Mouse (Mus musculus): ENCODE results near the gene Wdr90.
A peak's percentile ranks its signal among the peaks of the same experiment; 100 is the strongest.

DNA sequence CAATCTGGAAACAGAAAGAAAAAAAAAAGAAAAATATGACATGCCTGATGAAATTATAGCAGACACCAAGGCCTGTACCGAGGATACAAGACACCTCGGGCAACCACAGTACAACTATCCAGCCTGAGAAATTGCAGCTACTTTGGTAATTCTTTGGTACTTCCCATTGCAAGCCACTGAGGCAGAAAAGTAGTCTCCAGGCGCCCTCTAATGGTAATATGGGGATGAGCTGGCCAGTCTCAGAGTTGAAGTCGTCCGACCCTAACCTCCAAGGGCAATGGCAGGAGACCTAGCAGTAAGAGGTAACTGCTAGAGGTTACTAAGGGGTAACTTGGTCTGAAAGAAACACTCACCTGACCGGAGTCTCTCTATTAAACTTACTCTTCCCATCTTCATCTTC is 60.3 kb downstream of the Wdr90 start:
- peak; percentile 93 for TF ChIP-seq CTCF (IDR thresholded peaks at IDR 0.05; ENCODE audit: low read depth)
- TF ChIP-seq EP300 (IDR thresholded peaks at IDR 0.05; ENCODE audit: low read depth) = no peak

Measured in liver, postnatal 0 days (tissue).